Mouse (Mus musculus) limb, embryonic 13.5 days (tissue): ENCODE data around the gene Fbxo34. TPM values are rescaled to one million over a fixed set of nuclear protein-coding genes. Genes with fewer than 3 reads are reported as not detected.
A peak's percentile ranks its signal among the peaks of the same experiment; 100 is the strongest.
"Not testable (repeated sequence)": the region's sequence is repeated elsewhere in the genome, so short reads cannot be mapped to it uniquely, and the experiment has no call there.

ENCODE experiments used
- ATAC-seq: fragments of 200-750 bp; cut with Nextera tagmentation; 2 replicates; pipeline ENCODE4 v1.8.0; 2017; ENCODE audit warnings: low read depth, moderate number of reproducible peaks, moderate TSS enrichment; ENCODE audit not compliant: low FRiP score
- H3K27ac ChIP-seq: fragments of 300-500 bp; sonication (generic); 2 replicates; pipeline ENCODE4 v1.5.1; 2015; ENCODE audit warnings: inconsistent platforms, mild to moderate bottlenecking, moderate library complexity
- H3K27me3 ChIP-seq: fragments of 300-500 bp; sonication (generic); 2 replicates; pipeline ENCODE4 v1.6.1; 2015; ENCODE audit warnings: mild to moderate bottlenecking, inconsistent platforms
- H3K36me3 ChIP-seq: fragments of 300-500 bp; sonication (generic); 2 replicates; pipeline ENCODE4 v1.6.1; 2015; ENCODE audit warnings: inconsistent platforms, mild to moderate bottlenecking, moderate library complexity
- H3K4me1 ChIP-seq: fragments of 300-500 bp; sonication (generic); 2 replicates; pipeline ENCODE4 v1.6.1; 2015; ENCODE audit warnings: inconsistent platforms
- H3K4me2 ChIP-seq: fragments of 300-500 bp; sonication (generic); replicated peaks from 2 replicates; pipeline ENCODE4 v1.6.1; 2015; ENCODE audit warnings: inconsistent platforms, mild to moderate bottlenecking, moderate library complexity
- H3K4me3 ChIP-seq: fragments of 300-500 bp; sonication (generic); 2 replicates; pipeline ENCODE4 v1.5.1; 2015; ENCODE audit warnings: moderate library complexity, mild to moderate bottlenecking, inconsistent platforms
- H3K9ac ChIP-seq: fragments of 300-500 bp; sonication (generic); 2 replicates; pipeline ENCODE4 v1.6.1; 2015; ENCODE audit warnings: mild to moderate bottlenecking, inconsistent platforms
- H3K9me3 ChIP-seq: fragments of 300-500 bp; sonication (generic); 2 replicates; pipeline ENCODE4 v1.6.1; 2016; ENCODE audit warnings: inconsistent platforms
- WGBS: fragments of 180-500 bp; shearing (Covaris S2); methylation state at CpG from one replicate; pipeline ENCODE4 v1.1.7; 2015; 5-methylcytosine and 5-hydroxymethylcytosine counted together
- polyA plus RNA-seq: library from polyadenylated mRNA; unstranded; fragments of >200 nt; fragmentation: Nextera tagmentation; extraction: Ambion mirVana; gene quantifications from 2 replicates; pipeline ENCODE4 v1.2.1, GENCODE M21; 2015

Gene Fbxo34
- 25.3 and 26.6 TPM in 2 replicates for polyA plus RNA-seq

DNA sequence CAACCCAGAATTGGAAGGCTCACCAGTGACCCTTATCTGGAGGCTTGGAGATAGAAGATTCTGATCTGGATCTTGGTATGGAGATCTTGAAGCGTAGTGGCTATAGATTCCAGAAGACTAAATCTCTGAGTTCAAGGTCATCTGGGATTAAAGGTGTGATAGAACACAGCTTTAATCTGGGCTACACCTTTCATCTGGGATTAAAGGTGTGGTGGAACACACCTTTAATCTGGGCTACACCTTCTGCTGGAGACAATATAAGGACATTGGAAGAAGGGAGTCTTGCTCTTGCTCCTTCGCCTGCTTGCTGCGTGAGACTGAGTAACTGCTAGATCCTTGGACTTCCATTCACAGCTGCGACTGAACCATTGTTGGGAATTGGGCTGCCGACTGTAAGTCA lies at the start of gene Fbxo34:
Fbxo34 (plus strand) TSS at position 301 of the 400 bp plus-strand sequence.
- H3K9ac ChIP-seq, ATAC-seq, H3K36me3 ChIP-seq, H3K4me2 ChIP-seq, H3K27me3 ChIP-seq, H3K9me3 ChIP-seq, H3K4me3 ChIP-seq, H3K27ac ChIP-seq, H3K4me1 ChIP-seq: not testable (repeated sequence)
- WGBS, result 83% methylated on average over 3 of the region's 5 CpGs

DNA sequence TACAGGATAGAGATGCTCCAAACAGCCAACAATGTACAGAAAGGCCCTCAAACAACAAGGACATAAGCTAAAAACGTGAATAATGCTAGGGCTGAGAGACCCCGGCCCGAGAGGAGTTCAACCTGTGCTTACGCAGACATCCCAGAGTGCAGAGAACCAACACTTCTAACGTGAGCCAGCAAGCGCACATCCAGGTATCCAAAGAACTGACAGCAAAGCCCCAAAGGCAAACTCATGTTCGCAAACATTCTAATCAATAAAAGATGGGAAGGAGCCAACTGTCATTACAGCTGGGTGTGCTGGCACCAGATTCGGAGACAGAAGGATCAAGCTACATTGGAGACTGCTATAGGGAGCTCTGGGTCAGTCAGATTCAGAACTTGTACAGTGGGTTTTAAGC lies 47.5 kb upstream of the Fbxo34 start:
- H3K36me3 ChIP-seq, result peaks cover 90% of the 10 kb centered on the region
- ATAC-seq, result no peak
- no peaks in the 10 kb centered on the region for H3K9me3 ChIP-seq
- H3K9ac ChIP-seq, result no peak overlapping the region
- H3K4me3 ChIP-seq, result no peak overlapping the region
- no peaks in the 10 kb centered on the region for H3K27me3 ChIP-seq
- WGBS, result 93% methylated on average over 8 of the region's 8 CpGs
- H3K4me1 ChIP-seq, result no peaks in the 10 kb centered on the region
- no peak overlapping the region for H3K4me2 ChIP-seq
- no peak overlapping the region for H3K27ac ChIP-seq

- Histone ChIP-seq H3K4me2 (no peak overlapping the region), H3K4me1 (no peaks in the 10 kb centered on the region), H3K27me3 (no peaks in the 10 kb centered on the region), H3K36me3 (peaks cover 93% of the 10 kb centered on the region), H3K4me3 (no peak overlapping the region), H3K9me3 (no peaks in the 10 kb centered on the region), H3K27ac (no peak overlapping the region), H3K9ac (no peak overlapping the region)
- no peak for ATAC-seq
- 83% methylated on average over 9 of the region's 9 CpGs for WGBS
These were observed 44.2 kb upstream of the Fbxo34 start for GRCm38 (mm10) chr14:47406000-47406399.

- H3K9ac ChIP-seq, result peak overlapping the region; percentile 68
- peak overlapping the region; percentile 80 for H3K4me2 ChIP-seq
- no peak overlapping the region; the same call in 1 of the 2 replicates for H3K27ac ChIP-seq
- H3K4me3 ChIP-seq, result peak overlapping the region; percentile 62
- H3K27me3 ChIP-seq, result no peaks in the 10 kb centered on the region
- 31% methylated on average over 3 of the region's 3 CpGs for WGBS
- peaks cover 35% of the 10 kb centered on the region for H3K36me3 ChIP-seq
- no peak for ATAC-seq
- peaks cover 29% of the 10 kb centered on the region for H3K4me1 ChIP-seq
- H3K9me3 ChIP-seq, result no peaks in the 10 kb centered on the region
These were observed 32.9 kb upstream of the Fbxo34 start for GRCm38 (mm10) chr14:47417346-47417745.

DNA sequence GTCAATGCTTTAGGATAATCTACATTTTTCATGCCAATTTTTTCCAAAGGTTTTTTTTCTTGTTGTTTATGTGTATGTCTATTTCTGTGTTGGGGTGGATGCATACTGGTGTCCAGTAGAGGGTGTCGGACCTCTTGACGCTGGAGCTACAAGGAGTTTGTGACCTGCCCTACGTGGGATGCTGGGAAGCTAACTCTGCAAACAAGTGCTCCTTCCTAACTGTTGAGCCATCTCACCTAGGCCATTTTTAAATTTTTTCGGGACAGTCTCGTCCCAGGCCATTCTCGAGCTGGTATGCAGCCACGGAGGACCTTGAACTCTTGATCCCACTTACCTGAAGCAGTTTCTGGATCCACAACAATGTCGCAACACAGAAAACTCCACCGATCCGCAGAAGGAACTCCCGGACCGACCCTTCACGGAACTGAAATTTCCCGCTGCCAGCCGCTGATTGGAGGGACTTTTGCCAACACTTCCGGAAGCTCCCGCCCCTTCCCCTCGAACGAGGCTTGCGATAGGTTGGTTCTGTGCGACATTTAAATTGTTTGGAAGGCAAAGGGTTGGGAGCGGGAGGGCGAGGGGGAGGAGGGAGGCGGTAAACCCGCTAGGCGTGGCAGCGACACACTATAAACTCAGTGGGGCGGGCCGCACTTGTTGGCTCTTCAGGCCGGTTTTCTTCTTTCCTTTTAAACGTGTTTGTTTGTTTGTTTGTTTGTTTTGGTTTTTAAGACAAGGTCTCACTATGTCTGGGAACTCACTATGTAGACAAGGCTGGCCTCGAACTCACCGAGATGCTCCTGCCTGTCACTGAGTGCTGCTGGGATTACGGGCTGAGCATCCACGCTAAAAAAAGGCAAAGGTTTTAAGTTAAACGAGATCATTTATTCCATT lies 32.2 kb upstream of the Fbxo34 start, which contains the start of gene Dlgap5:
Dlgap5 (minus strand) TSS at position 633 of the 891 bp plus-strand sequence.
- peak within 1 kb of the TSS; percentile 62 for H3K4me3 ChIP-seq
- ATAC-seq, result peak; percentile 96
- WGBS, result 2% methylated on average over 36 of the region's 36 CpGs
- H3K9me3 ChIP-seq, result no peaks in the 10 kb centered on the region
- peaks cover 30% of the 10 kb centered on the region for H3K36me3 ChIP-seq
- H3K4me1 ChIP-seq, result peaks cover 29% of the 10 kb centered on the region
- peak within 1 kb of the TSS; percentile 68 for H3K9ac ChIP-seq
- H3K4me2 ChIP-seq, result peak within 1 kb of the TSS; percentile 80
- H3K27ac ChIP-seq, result peak within 1 kb of the TSS; percentile 23; the same call in 1 of the 2 replicates
- H3K27me3 ChIP-seq, result no peaks in the 10 kb centered on the region

GRCm38 (mm10) chr14:47418666-47418991 lies 31.6 kb upstream of the Fbxo34 start:
- peak overlapping the region; percentile 46; the same call in 1 of the 2 replicates for H3K9ac ChIP-seq
- peaks cover 26% of the 10 kb centered on the region for H3K36me3 ChIP-seq
- ATAC-seq, result no peak
- no peaks in the 10 kb centered on the region for H3K27me3 ChIP-seq
- whole genome bisulfite sequencing, result 42% methylated on average over 5 of the region's 5 CpGs
- peak overlapping the region; percentile 62 for H3K4me3 ChIP-seq
- H3K27ac ChIP-seq, result peak overlapping the region; percentile 23; the same call in 1 of the 2 replicates
- no peaks in the 10 kb centered on the region for H3K9me3 ChIP-seq
- peak overlapping the region; percentile 80 for H3K4me2 ChIP-seq
- H3K4me1 ChIP-seq, result peaks cover 29% of the 10 kb centered on the region

GRCm38 (mm10) chr14:47419034-47419625 lies 31.1 kb upstream of the Fbxo34 start:
- H3K4me3 ChIP-seq, result no peak overlapping the region
- peaks cover 29% of the 10 kb centered on the region for H3K4me1 ChIP-seq
- WGBS, result 73% methylated on average over 9 of the region's 9 CpGs
- H3K4me2 ChIP-seq, result peak overlapping the region; percentile 80; the same call in 1 of the 2 replicates
- no peak overlapping the region for H3K9ac ChIP-seq
- H3K9me3 ChIP-seq, result no peaks in the 10 kb centered on the region
- H3K36me3 ChIP-seq, result peaks cover 21% of the 10 kb centered on the region
- no peak overlapping the region; the same call in 1 of the 2 replicates for H3K27ac ChIP-seq
- H3K27me3 ChIP-seq, result no peaks in the 10 kb centered on the region
- no peak for ATAC-seq

DNA sequence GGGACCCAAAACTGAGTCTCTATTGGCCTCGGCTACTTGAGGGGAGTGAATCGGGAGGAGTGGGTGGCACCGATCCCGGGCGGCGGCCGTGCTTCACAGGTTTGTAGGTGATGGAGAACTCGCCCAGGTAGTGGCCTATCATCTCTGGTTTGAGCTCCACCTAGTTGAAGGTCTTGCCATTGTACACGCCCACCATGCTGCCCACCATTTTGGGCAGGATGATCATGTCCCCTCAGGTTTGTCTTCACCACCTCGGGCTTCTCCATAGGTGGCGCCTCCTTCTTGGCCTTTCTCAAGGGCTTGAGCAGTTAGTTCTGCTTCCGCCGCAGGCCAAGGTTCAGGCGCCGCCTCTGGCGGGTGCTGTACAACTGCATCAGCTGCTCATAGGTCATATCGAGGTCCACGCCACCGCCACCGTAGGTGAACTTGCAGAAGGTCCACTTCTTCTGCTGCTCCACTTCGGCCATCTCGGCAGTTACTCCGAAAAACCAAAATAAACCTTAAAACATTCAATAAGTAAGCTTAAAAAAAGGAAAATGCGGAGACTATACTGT lies 30.4 kb upstream of the Fbxo34 start:
- H3K4me3 ChIP-seq, result no peak overlapping the region
- no peaks in the 10 kb centered on the region for H3K27me3 ChIP-seq
- no peaks in the 10 kb centered on the region for H3K9me3 ChIP-seq
- peaks cover 14% of the 10 kb centered on the region for H3K36me3 ChIP-seq
- H3K9ac ChIP-seq, result no peak overlapping the region
- WGBS, result 93% methylated on average over 24 of the region's 24 CpGs
- no peak overlapping the region for H3K27ac ChIP-seq
- H3K4me1 ChIP-seq, result peaks cover 29% of the 10 kb centered on the region
- ATAC-seq, result no peak
- H3K4me2 ChIP-seq, result no peak overlapping the region

DNA sequence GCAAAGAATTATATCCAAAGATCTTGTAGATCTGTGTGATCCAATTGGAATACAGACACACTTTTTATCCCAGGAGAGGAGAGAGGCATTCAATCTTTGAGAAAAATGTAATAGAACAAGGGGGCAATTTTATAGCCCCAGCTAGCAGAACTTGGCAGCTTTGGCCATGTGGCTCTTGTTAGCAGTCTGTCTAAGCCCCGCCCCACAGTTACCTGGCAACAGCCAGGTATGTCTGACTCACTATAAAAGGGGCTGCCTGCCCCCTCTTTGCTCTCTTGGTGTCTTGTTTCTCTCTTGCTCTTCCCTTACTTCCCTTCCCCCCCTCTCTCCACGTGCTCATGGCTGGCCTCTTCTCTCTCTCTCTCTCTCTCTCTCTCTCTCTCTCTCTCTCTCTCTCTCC lies 28.6 kb upstream of the Fbxo34 start:
- no peak overlapping the region for H3K4me3 ChIP-seq
- no peak overlapping the region for H3K4me2 ChIP-seq
- no peak overlapping the region for H3K9ac ChIP-seq
- H3K27me3 ChIP-seq, result no peaks in the 10 kb centered on the region
- H3K36me3 ChIP-seq, result no peaks in the 10 kb centered on the region
- peaks cover 25% of the 10 kb centered on the region for H3K4me1 ChIP-seq
- H3K27ac ChIP-seq, result no peak overlapping the region
- no peaks in the 10 kb centered on the region for H3K9me3 ChIP-seq
- no peak for ATAC-seq
- WGBS, result 24% methylated on average over 2 of the region's 2 CpGs

DNA sequence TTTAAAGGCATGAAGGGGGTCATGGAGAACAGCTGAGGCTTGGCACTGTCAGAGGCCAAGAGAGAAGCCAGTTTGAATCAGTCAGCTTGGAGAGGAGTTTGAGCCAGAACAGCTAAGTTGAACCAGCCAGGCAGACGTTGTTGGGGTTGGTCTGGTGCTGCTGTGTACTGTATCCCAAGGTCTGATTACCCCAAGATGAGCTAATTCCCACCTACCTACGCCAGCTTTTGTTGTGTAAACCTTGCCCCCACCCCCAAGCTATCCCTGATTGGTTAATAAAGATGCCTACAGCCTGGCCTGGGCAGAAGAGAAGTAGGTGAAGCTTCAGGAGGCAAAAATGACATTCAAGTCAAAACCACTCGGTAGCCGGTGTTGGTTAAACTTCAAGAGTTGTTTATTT lies 27.8 kb upstream of the Fbxo34 start:
- Histone ChIP-seq H3K4me1 (peaks cover 16% of the 10 kb centered on the region), H3K27me3 (no peaks in the 10 kb centered on the region), H3K9me3 (no peaks in the 10 kb centered on the region), H3K27ac (no peak overlapping the region), H3K4me2 (no peak overlapping the region), H3K4me3 (no peak overlapping the region), H3K9ac (no peak overlapping the region), H3K36me3 (no peaks in the 10 kb centered on the region)
- WGBS, result 68% methylated on average over 4 of the region's 4 CpGs
- no peak for ATAC-seq

- H3K4me3 ChIP-seq, result no peak overlapping the region
- H3K27me3 ChIP-seq, result no peaks in the 10 kb centered on the region
- H3K9ac ChIP-seq, result no peak overlapping the region
- H3K36me3 ChIP-seq, result no peaks in the 10 kb centered on the region
- no peaks in the 10 kb centered on the region for H3K9me3 ChIP-seq
- no peak for ATAC-seq
- no peaks in the 10 kb centered on the region for H3K4me1 ChIP-seq
- no peak overlapping the region for H3K4me2 ChIP-seq
- H3K27ac ChIP-seq, result no peak overlapping the region
These were observed 17.2 kb upstream of the Fbxo34 start for GRCm38 (mm10) chr14:47432987-47433386.

DNA sequence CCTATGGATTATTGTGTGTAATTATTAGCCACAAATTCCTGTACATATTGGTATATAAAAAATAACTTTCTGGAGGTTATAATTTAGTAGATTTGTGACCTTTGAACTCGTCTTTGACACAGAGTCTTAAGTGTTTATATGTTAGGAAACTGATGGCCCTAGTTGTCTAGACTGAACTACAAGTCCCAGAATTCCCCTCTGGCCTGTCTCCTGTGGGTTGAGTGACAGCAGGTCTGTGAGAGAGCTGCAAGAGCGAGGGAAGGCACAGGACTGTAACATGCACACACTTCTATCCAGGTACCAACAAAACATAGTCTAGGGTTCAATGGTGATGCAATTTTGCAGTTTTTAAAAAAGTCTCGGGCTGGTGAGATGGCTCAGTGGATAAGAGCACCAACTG lies 11.3 kb upstream of the Fbxo34 start:
- ATAC-seq, result no peak
- H3K9me3 ChIP-seq, result peaks cover 26% of the 10 kb centered on the region
- no peaks in the 10 kb centered on the region for H3K4me1 ChIP-seq
- no peak overlapping the region for H3K9ac ChIP-seq
- no peaks in the 10 kb centered on the region for H3K27me3 ChIP-seq
- H3K36me3 ChIP-seq, result no peaks in the 10 kb centered on the region
- no peak overlapping the region for H3K27ac ChIP-seq
- 68% methylated on average over 3 of the region's 3 CpGs for WGBS
- H3K4me2 ChIP-seq, result no peak overlapping the region
- no peak overlapping the region for H3K4me3 ChIP-seq
